Mouse (Mus musculus): Measurements from ENCODE around the gene Akap8. TPM values are rescaled to one million over a fixed set of nuclear protein-coding genes. Genes with fewer than 3 reads are reported as not detected.

The Akap8 gene
- polyA plus RNA-seq, 1 experiment from 2014 or later, result 66.2 TPM

- H3K4me1 ChIP-seq (replicated peaks; ENCODE audit: control insufficient read depth, insufficient read depth, low read length), result no peaks in the 10 kb centered on the region
- ATAC-seq (ENCODE audit: low FRiP score), result no peak
- peaks cover 36% of the 10 kb centered on the region for H3K36me3 ChIP-seq (ENCODE audit: control insufficient read depth, insufficient read depth, low read length)
Measured at GRCm38 (mm10) chr17:32335869-32336268, 14.8 kb upstream of the Akap8 start.

GRCm38 (mm10) chr17:32334921-32335320 is 13.9 kb upstream of the Akap8 start:
- ATAC-seq (ENCODE audit: low FRiP score) (no peak), DNase-seq (ENCODE audit: low spot score) (no peak)
- H3K27ac ChIP-seq (ENCODE audit: low read depth, low read length), result no peak overlapping the region
- H3K9ac ChIP-seq (ENCODE audit: low read depth, low read length), result no peak overlapping the region
- peaks cover 36% of the 10 kb centered on the region for H3K36me3 ChIP-seq (ENCODE audit: control insufficient read depth, insufficient read depth, low read length)
- H3K4me2 ChIP-seq (replicated peaks; ENCODE audit: low read depth, low read length), result no peak overlapping the region
- H3K27me3 ChIP-seq (ENCODE audit: control insufficient read depth, insufficient read depth, low read length), result no peaks in the 10 kb centered on the region
- H3K9me3 ChIP-seq (ENCODE audit: control insufficient read depth, low read length), result no peaks in the 10 kb centered on the region
- H3K4me3 ChIP-seq (ENCODE audit: low read depth, low read length), result no peak overlapping the region
- H3K4me1 ChIP-seq (replicated peaks; ENCODE audit: control insufficient read depth, insufficient read depth, low read length), result no peaks in the 10 kb centered on the region
- WGBS, result 92% methylated on average over 12 of the region's 12 CpGs

More at GRCm38 (mm10) chr17:32335869-32336268, 14.8 kb upstream of the Akap8 start:
- no peak for DNase-seq (ENCODE audit: low spot score)
- Histone ChIP-seq H3K9me3 (ENCODE audit: control insufficient read depth, low read length) (no peaks in the 10 kb centered on the region), H3K4me2 (replicated peaks; ENCODE audit: low read depth, low read length) (no peak overlapping the region), H3K9ac (ENCODE audit: low read depth, low read length) (no peak overlapping the region), H3K27ac (ENCODE audit: low read depth, low read length) (no peak overlapping the region), H3K4me3 (ENCODE audit: low read depth, low read length) (no peak overlapping the region), H3K27me3 (ENCODE audit: control insufficient read depth, insufficient read depth, low read length) (no peaks in the 10 kb centered on the region)
- 68% methylated on average over 2 of the region's 2 CpGs for WGBS

DNA sequence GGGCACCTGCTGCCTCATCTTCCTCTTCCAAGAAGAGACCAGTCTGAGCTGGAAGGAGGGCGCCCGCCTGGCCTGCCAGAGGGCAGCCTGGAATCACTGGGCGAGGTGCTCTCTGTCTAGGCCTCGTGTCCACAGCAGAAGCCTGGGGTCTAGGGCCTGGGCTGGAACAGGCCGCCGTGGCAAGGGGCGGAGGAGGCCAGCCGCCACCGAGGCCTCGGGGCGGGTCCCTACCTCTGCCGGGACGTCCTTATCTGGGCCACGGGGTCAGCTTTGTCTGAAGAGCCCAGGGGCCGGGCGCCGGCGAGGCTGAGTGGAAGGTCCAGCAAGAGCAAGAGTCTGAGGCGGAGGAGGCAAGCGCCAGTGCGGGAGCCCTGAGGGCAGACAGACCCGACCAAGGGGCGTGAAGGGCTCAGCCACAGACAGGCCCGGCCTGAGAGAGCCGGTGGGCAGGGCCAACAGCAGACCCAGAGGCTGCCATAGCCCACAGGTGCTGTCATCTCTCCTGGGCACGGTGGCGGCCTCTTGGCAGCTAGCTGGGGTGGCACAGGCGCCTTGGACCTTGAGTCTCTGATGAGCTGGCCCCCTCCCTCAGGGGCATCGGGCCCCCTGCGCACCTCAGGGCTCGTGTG is 12.8 kb upstream of the Akap8 start:
- no peaks in the 10 kb centered on the region for H3K9me3 ChIP-seq (ENCODE audit: control insufficient read depth, low read length)
- no peaks in the 10 kb centered on the region for H3K4me1 ChIP-seq (replicated peaks; ENCODE audit: control insufficient read depth, insufficient read depth, low read length)
- H3K4me2 ChIP-seq (replicated peaks; ENCODE audit: low read depth, low read length), result no peak overlapping the region
- DNase-seq (ENCODE audit: low spot score), result no peak
- H3K27ac ChIP-seq (ENCODE audit: low read depth, low read length), result no peak overlapping the region
- no peaks in the 10 kb centered on the region for H3K27me3 ChIP-seq (ENCODE audit: control insufficient read depth, insufficient read depth, low read length)
- H3K9ac ChIP-seq (ENCODE audit: low read depth, low read length), result no peak overlapping the region
- H3K4me3 ChIP-seq (ENCODE audit: low read depth, low read length), result no peak overlapping the region
- peaks cover 36% of the 10 kb centered on the region for H3K36me3 ChIP-seq (ENCODE audit: control insufficient read depth, insufficient read depth, low read length)
- ATAC-seq (ENCODE audit: low FRiP score), result no peak; the same call in 1 of the 2 replicates
- 93% methylated on average over 27 of the region's 31 CpGs for WGBS

DNA sequence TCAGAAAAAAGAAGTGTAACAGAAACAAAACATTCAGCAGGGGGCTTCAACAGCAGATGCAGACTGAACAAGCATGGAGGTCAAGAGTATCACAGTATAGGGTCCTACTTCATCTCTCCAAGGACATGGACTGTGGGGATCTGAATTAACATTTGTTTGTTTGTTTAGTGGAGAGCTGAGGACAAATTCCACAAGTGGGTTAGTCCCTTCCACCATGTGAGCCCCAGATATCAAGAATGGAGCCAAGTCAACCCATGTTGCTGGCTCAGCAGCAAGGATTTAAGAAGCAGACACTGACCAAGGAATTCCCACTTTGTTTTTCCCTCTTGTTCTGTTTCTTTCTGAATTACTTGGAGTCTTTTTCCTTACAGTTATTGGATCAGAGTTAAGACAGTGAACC is 6.5 kb upstream of the Akap8 start:
- Histone ChIP-seq H3K4me3 (ENCODE audit: low read depth, low read length) (no peak overlapping the region), H3K9me3 (ENCODE audit: control insufficient read depth, low read length) (no peaks in the 10 kb centered on the region), H3K4me2 (replicated peaks; ENCODE audit: low read depth, low read length) (no peak overlapping the region), H3K4me1 (replicated peaks; ENCODE audit: control insufficient read depth, insufficient read depth, low read length) (no peaks in the 10 kb centered on the region), H3K27ac (ENCODE audit: low read depth, low read length) (no peak overlapping the region), H3K27me3 (ENCODE audit: control insufficient read depth, insufficient read depth, low read length) (no peaks in the 10 kb centered on the region), H3K9ac (ENCODE audit: low read depth, low read length) (no peak overlapping the region), H3K36me3 (ENCODE audit: control insufficient read depth, insufficient read depth, low read length) (peaks cover 8% of the 10 kb centered on the region; the same call in 1 of the 2 replicates)
- DNase-seq (ENCODE audit: low spot score) (no peak), ATAC-seq (ENCODE audit: low FRiP score) (no peak)

GRCm38 (mm10) chr17:32322809-32323208 is 1.8 kb upstream of the Akap8 start:
- no peak overlapping the region for H3K4me3 ChIP-seq (ENCODE audit: low read depth, low read length)

GRCm38 (mm10) chr17:32321836-32322235 is 798 bp upstream of the Akap8 start:
- 27% methylated on average over 6 of the region's 6 CpGs for WGBS
- Histone ChIP-seq H3K9me3 (ENCODE audit: control insufficient read depth, low read length) (no peaks in the 10 kb centered on the region), H3K9ac (ENCODE audit: low read depth, low read length) (peak overlapping the region; percentile 90), H3K27ac (ENCODE audit: low read depth, low read length) (peak overlapping the region; percentile 91), H3K4me2 (replicated peaks; ENCODE audit: low read depth, low read length) (peak overlapping the region; percentile 83), H3K27me3 (ENCODE audit: control insufficient read depth, insufficient read depth, low read length) (no peaks in the 10 kb centered on the region), H3K4me3 (ENCODE audit: low read depth, low read length) (peak overlapping the region; percentile 87), H3K4me1 (replicated peaks; ENCODE audit: control insufficient read depth, insufficient read depth, low read length) (peaks cover 6% of the 10 kb centered on the region; the same call in 1 of the 2 replicates), H3K36me3 (ENCODE audit: control insufficient read depth, insufficient read depth, low read length) (peaks cover 2% of the 10 kb centered on the region; the same call in 1 of the 2 replicates)
- DNase-seq (ENCODE audit: low spot score) (no peak), ATAC-seq (ENCODE audit: low FRiP score) (no peak)

More at GRCm38 (mm10) chr17:32322809-32323208, 1.8 kb upstream of the Akap8 start:
- Histone ChIP-seq H3K36me3 (ENCODE audit: control insufficient read depth, insufficient read depth, low read length) (no peaks in the 10 kb centered on the region), H3K4me2 (replicated peaks; ENCODE audit: low read depth, low read length) (no peak overlapping the region), H3K9me3 (ENCODE audit: control insufficient read depth, low read length) (no peaks in the 10 kb centered on the region), H3K4me1 (replicated peaks; ENCODE audit: control insufficient read depth, insufficient read depth, low read length) (peaks cover 6% of the 10 kb centered on the region; the same call in 1 of the 2 replicates), H3K27me3 (ENCODE audit: control insufficient read depth, insufficient read depth, low read length) (no peaks in the 10 kb centered on the region), H3K27ac (ENCODE audit: low read depth, low read length) (no peak overlapping the region), H3K9ac (ENCODE audit: low read depth, low read length) (no peak overlapping the region)
- ATAC-seq (ENCODE audit: low FRiP score), result no peak
- 91% methylated on average over 1 of the region's 1 CpGs for WGBS
- no peak for DNase-seq (ENCODE audit: low spot score)

DNA sequence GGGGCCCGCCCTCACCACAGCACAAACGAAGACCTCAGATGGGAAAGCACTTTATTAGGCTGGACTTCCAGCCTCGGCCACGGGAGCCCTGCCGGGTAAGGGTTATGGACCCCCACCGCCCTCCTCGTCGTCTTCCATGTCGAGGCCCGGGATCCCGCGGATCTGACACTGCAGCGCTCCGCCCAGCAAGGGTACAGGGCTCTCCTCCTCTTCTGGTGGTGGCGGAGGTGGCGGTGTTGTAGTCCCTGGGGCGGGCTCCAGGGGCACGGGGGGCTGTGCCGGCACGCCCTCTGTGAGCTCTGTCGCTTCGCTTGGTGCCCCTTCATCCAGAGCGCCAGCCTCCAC is 324 bp upstream of the Akap8 start:
- 0% methylated on average over 22 of the region's 23 CpGs for WGBS
- H3K9me3 ChIP-seq (ENCODE audit: control insufficient read depth, low read length), result no peaks in the 10 kb centered on the region
- peaks cover 7% of the 10 kb centered on the region; the same call in 1 of the 2 replicates for H3K36me3 ChIP-seq (ENCODE audit: control insufficient read depth, insufficient read depth, low read length)
- peak; percentile 80 for ATAC-seq (ENCODE audit: low FRiP score)
- H3K4me1 ChIP-seq (replicated peaks; ENCODE audit: control insufficient read depth, insufficient read depth, low read length), result peaks cover 6% of the 10 kb centered on the region; the same call in 1 of the 2 replicates
- H3K27ac ChIP-seq (ENCODE audit: low read depth, low read length), result peak overlapping the region; percentile 91
- H3K9ac ChIP-seq (ENCODE audit: low read depth, low read length), result peak overlapping the region; percentile 90
- peak overlapping the region; percentile 83 for H3K4me2 ChIP-seq (replicated peaks; ENCODE audit: low read depth, low read length)
- H3K27me3 ChIP-seq (ENCODE audit: control insufficient read depth, insufficient read depth, low read length), result no peaks in the 10 kb centered on the region
- peak overlapping the region; percentile 87 for H3K4me3 ChIP-seq (ENCODE audit: low read depth, low read length)
- no peak for DNase-seq (ENCODE audit: low spot score)

GRCm38 (mm10) chr17:32319950-32320349 is 1.1 kb downstream of the Akap8 start:
- H3K9ac ChIP-seq (ENCODE audit: low read depth, low read length), result peak overlapping the region; percentile 90
- H3K27ac ChIP-seq (ENCODE audit: low read depth, low read length), result peak overlapping the region; percentile 92
- under 1% methylated on average over 7 of the region's 7 CpGs for WGBS
- no peak for ATAC-seq (ENCODE audit: low FRiP score)
- H3K4me2 ChIP-seq (replicated peaks; ENCODE audit: low read depth, low read length), result peak overlapping the region; percentile 83
- H3K36me3 ChIP-seq (ENCODE audit: control insufficient read depth, insufficient read depth, low read length), result peaks cover 17% of the 10 kb centered on the region
- no peak for DNase-seq (ENCODE audit: low spot score)
- H3K4me3 ChIP-seq (ENCODE audit: low read depth, low read length), result peak overlapping the region; percentile 87
- no peaks in the 10 kb centered on the region for H3K27me3 ChIP-seq (ENCODE audit: control insufficient read depth, insufficient read depth, low read length)
- H3K4me1 ChIP-seq (replicated peaks; ENCODE audit: control insufficient read depth, insufficient read depth, low read length), result peaks cover 6% of the 10 kb centered on the region; the same call in 1 of the 2 replicates
- no peaks in the 10 kb centered on the region for H3K9me3 ChIP-seq (ENCODE audit: control insufficient read depth, low read length)

DNA sequence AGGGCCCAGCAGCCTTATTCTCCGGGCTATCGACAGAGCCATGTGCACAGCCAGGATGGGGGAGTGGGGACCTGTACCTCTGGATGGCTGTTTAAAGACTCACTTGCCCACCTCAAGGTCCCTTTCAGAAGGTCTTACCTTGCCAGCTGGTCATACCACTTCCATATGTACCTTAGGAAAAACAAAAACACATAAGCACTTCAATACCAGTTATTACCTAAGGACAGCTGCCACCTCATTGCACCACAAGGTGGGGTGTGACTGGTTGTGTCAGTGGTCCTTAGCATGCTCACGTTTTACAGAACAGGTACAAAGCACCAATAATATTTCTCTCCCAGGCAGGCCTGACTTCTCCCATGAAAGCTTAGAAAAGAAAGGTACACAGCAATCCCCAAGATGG is 3.3 kb downstream of the Akap8 start:
- WGBS, result 89% methylated on average over 3 of the region's 3 CpGs
- no peak for ATAC-seq (ENCODE audit: low FRiP score)
- H3K36me3 ChIP-seq (ENCODE audit: control insufficient read depth, insufficient read depth, low read length), result peaks cover 34% of the 10 kb centered on the region
- H3K4me3 ChIP-seq (ENCODE audit: low read depth, low read length), result no peak overlapping the region
- no peaks in the 10 kb centered on the region for H3K9me3 ChIP-seq (ENCODE audit: control insufficient read depth, low read length)
- no peak overlapping the region for H3K4me2 ChIP-seq (replicated peaks; ENCODE audit: low read depth, low read length)
- H3K4me1 ChIP-seq (replicated peaks; ENCODE audit: control insufficient read depth, insufficient read depth, low read length), result peaks cover 6% of the 10 kb centered on the region; the same call in 1 of the 2 replicates
- no peak for DNase-seq (ENCODE audit: low spot score)
- H3K27ac ChIP-seq (ENCODE audit: low read depth, low read length), result no peak overlapping the region
- no peak overlapping the region for H3K9ac ChIP-seq (ENCODE audit: low read depth, low read length)
- H3K27me3 ChIP-seq (ENCODE audit: control insufficient read depth, insufficient read depth, low read length), result no peaks in the 10 kb centered on the region
